Mouse (Mus musculus): ENCODE results near the gene Atxn7l1.

The Atxn7l1 gene

DNA sequence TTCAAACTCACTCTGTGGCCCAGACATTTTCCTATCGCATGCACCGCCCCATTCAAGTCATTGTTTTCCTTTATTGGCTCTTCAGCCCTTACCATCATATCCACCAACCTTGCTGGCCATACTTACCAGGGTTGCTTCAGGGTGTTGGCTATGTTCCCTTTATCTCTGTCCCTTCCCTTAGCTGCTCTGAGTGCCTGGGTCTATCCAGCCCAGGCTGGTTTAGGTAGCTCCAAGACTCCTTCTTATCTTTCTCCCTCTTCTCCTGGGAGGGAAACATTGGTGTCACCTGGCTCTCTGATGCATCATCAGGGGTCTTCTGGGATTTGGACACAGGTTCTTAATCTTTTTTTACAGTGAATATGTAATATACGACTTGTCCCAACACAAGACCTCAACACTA lies 36.6 kb downstream of the Atxn7l1 start:
- DNase-seq = no peak

DNA sequence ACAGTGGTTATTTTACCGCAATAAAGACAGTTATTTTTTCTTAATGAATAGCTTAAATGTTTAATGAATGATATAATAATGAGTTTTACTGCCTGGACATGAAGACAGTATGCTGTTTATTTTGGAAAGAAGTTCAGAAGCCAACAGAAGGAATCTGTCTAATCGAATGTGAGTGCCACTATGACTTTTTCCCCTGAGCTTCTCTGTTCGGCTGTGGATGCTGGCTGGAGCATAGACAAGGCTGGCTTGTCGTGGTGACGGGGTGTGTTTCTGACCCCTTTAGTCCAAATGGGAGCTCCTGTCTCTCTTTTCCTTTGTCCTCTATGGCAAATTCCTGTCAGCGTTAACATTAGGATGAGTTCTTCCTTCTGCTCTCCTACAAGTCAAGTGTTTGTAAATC lies 37.6 kb downstream of the Atxn7l1 start:
- DNase-seq = peak; percentile 39

DNA sequence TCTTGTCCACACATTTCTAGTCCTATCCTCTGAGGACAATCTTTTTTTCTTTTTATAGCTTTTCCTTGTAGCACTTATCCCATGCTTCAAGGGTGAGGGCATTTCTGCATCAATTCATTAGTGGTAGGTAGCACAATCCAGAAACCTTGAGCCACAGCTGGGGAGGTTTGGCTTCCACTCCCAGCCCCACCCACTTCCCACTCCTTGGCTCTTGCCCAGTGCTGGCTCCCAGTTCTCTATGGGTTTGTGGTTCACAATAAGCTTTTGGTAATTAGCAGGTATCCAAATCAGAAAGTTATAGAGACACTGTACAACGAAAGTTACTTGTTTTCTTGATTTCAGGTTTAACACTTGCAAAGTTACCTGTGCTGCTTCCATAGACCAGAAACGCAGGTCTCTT lies 38.8 kb downstream of the Atxn7l1 start:
- DNase-seq = peak; percentile 29

DNA sequence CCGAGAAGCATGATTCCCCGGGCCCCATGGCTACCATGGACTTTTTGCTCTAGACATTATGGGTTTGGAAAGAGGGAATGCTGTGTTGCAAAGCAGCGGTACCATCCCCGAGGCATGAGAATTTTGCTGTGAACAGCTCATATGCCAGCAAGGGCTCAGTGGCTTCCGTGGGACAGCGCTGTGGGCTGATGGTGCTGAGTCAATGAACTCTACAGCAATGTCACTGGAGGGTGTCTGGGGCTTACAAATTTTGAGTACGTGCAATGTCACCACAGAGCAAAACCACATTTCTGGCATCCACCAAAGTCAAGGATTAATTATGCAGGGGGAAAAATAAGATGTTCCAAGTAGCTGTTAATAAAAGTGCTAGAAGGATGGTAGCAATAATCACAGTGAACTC lies 42.6 kb downstream of the Atxn7l1 start:
- no peak for DNase-seq

DNA sequence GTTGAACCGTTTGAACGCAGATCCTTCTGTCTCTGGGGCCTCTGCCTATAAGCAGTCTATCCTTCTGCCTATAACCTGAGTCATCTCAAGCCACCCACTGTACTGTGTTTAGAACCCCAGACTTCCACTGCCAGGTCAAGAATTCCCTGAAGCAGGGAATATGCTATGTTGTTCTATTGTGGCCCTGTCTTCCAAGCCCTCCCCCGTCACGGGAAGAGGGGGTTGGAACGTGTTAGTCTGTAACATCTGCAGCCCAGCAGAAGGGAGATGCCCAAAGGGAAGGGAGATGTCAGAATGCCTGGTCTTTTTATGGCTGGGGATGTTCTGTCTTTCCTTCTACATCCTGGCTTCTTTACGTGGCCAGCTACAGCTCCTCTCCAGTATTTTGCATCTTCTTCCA lies 43.1 kb downstream of the Atxn7l1 start:
- no peak for DNase-seq

DNA sequence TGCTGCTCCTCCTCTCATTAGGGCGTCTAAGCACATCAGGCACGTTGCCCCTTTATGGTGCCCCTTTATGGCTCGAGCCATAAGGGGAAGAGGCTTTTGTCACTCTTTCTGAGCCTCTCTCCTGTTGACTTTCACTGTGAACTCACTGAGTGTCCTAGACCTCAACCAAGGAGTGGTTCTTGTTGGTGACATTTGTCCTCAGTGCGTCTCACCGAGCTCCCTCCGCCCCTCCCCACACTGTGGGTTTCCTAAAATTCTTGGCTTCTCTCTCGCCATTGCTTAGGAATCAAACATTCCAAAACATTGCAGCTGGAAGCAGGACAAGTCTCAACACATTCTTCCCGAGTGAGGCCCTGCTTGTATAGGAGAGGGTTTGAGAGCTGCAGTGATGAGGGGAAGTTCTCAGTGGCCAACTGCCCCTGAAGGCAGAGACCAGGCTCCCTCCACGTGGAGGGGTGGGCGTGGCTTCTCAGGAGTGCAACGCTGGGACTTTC lies 46.0 kb downstream of the Atxn7l1 start:
- DNase-seq = peak; percentile 56

DNA sequence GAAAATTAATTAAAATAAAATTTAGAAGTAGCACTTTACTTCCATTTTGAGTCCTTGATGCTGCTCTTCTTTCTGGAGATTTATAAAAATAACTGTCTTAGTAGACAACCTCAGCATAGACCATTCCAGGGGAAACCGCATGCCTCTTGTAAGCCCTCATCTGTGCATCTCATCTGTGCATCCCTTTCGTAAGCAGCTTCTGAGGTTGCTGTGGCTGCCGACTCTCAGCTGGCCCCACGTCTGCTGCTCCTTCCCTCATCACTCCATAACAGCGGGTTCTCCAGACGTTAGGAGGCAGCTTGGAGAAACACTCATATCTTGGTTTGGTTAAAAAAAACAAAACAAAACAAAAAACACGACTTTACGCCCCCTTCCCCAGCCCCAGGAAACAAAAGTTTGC lies 47.7 kb downstream of the Atxn7l1 start:
- no peak for DNase-seq

DNA sequence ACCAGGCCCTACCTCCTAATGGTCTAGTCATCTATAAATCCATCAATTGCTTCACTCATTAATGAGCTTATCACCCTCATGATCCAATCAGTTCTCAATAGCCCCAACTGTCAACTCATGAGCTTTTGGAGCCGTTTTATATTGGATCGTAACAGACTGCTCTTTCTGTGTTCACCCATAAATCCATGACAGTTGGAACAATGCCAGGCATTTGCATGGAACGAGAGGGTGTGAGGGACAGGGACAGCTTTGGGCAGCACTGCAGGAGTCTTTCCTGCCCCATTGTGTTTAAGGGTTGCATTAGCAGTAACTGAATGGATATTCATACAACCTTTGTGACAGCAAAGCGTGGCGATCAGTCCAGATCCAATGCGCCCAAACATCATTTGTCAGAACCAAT lies 49.8 kb downstream of the Atxn7l1 start:
- DNase-seq = no peak

DNA sequence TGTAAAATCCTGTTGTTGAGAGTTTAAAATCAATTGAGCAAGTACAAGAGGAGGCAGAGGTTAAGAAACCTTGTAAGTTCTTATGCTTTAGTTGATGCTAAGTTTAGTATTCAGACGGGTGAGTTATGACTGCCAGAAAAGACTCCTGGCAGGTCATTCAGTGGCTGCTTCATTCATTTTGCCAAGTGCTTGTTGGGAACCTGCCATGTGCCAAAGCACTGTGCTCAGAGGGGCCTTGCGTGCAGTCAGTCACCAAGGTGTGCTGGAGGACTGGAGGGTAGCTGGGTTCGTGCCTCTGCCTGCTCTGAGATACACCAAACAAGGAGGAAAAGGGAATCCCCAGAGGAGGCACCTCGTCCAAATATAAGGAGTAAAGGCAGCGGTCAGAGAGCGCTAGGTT lies 50.3 kb downstream of the Atxn7l1 start:
- no peak for DNase-seq

DNA sequence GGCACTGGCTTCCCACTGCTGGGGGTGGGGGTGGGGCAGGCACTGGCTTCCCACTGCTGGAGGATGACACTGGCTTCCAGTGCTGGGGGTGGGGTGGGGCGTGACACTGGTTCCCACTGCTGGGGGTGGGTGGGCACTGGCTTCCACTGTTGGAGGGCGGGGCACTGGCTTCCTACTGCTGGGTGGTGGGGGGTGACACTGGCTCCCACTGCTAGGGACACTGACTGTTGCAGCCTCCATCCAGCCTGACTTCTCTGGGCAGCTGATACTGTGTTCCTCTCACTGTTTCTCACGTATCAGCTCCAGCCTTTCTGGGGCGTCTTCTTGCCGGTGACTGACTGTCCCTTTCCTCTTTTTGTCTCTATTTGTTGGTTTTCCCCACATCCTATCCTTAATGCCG lies 53.6 kb downstream of the Atxn7l1 start:
- no peak for DNase-seq

DNA sequence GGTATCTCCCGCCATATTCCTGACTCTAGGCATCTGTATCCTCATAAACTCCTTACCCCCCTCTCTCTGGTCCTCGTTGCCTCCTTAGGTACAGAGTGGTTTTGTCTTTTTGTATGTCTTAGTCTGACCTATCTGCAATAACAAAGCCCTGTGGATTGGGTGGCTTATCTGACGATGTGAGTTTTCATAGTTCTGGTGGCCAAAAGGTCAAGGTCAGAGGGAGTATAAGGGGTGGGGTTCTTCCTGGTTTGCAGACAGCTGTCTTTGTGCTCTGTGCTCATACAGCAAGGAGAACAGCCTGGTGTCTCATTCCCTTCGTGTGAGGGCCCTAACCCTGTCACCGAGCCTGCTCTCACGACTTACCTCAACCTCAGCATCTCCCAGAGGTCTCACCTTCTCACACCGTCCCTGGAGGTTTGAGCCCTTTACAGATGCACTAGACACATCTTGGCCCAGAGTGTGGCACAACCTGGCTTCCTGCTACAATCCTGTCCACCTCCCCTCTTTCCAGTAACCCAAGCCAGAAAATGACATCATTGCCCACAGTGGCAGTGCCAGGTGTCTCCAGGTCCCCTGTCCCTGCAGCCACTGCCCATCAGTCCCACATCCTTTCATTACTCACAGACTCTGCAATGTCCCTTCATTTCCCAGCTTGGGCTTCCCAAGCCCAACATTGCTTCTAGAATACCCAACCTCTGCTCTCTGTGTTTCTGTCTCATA lies 54.2 kb downstream of the Atxn7l1 start:
- DNase-seq = no peak

DNA sequence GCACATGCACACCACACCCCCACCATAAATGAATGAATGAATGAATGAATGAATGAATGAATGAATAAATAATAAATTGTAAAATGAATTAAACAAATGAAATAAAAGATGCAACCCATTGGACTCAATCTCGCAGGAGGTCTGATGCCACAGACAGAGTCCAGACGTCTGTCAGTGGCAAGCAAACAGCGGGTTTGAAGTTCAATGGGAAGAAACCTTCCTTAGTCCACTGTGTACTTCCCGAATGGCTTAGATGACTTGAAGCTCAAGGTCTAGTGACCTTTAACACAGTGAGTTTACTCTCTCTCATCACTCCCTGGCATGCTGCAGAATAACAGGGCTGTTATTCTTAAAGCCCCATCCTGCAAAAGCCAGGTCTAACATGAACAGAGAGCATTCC lies 57.8 kb downstream of the Atxn7l1 start:
- DNase-seq = no peak

DNA sequence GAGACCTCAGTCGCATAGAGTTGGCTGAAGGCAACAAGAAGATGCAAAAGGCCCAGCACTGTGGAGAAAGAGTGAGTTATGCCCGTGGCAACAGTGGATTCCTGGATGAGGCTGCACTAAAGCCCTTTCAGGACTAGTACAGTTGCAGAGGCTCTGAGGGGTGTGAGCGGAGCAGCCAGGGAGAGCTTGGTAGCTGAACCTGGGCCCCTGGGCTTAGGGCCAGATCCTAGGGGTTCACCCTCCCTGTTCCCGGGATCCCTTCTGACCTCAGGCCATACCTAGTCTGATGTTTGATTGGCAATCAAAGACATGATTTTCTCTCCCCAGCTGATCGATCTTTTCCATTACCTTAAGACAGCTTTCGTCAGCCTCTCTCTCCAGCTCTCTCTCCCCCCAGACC lies 58.8 kb downstream of the Atxn7l1 start:
- DNase-seq = no peak

DNA sequence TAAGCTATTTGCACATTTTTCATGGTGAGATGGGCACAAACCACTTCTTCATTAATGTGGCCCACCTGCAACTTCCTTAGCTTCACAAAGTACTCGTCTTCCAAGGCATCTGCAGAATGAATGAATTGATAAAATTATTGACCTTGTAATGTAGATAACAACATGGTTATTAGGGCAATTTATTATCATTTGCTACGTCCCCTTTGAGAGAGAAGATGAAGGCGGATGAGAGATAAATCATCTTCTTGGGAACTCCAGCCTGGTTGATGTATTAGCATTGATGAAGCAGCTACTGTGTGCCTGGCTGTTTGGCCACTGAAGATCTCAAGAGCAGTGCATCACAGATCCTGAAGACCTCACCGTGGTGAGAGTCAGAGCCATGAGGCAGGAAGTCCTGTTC lies 63.4 kb downstream of the Atxn7l1 start:
- no peak for DNase-seq

DNA sequence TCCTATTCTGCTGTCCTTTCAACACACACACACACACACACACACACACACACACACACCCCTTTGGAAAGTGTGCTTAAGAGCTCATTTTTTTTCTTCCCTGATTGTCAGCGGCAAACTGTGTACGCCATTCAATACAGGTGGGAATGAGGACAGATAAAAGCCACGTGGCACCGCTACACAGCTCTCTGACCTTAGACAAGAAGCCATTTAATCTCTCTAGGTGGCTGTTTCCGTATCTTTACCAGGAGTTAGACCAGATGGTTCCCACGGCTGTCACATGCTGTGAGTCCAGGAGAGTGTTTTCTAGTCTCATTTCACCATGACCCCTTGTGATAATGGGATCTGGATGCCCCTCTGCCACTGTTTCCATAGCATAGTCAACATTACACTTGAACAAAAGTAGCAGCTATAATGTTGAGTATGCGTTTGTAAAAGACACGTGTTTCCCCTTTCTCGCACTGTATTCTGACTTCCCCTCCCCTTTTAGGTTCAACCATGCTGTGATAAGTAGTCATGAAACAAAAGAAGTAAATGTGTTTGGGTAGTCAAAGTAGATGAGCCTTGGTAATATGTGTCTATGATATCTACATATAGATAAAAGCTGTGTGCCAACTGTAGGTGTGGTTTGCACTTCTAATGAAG lies 70.8 kb downstream of the Atxn7l1 start:
- DNase-seq = no peak

DNA sequence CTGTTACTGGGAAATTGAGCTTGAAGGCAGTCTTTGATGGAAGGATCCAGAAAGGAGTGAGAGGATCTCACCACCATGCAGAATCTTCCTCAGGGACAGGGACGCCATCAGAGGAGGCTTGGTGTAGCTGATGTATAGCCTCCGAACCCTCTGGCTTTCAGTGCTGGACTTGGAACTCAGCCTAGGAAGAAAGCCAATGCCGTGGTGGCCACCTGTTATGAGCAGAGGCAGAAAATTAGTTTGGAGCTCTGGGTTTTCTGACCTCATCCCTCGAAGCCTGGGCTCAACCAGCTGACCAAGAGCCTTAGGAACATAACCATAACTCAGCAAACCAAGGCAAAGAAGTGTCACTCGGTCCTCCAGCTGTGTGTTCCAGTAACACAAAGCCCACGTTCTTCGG lies 71.9 kb downstream of the Atxn7l1 start:
- DNase-seq = no peak

DNA sequence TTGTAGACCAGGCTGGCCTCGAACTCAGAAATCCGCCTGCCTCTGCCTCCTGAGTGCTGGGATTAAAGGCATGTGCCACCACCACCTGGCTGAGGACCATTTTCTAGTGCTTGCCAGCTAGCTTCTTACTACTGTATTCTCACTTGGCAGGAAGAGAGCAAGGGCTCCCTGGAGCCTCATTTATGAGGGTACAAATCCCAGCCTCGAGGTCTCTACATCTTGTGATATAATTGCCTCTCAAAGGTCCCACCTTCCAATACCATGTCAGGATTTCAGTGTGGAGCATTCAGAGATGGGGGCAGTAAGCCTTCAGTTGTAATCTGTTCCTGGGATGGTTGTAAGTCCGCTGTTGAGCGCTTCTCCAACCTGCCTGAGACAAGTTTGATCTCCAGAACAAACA lies 72.6 kb downstream of the Atxn7l1 start:
- DNase-seq = no peak

DNA sequence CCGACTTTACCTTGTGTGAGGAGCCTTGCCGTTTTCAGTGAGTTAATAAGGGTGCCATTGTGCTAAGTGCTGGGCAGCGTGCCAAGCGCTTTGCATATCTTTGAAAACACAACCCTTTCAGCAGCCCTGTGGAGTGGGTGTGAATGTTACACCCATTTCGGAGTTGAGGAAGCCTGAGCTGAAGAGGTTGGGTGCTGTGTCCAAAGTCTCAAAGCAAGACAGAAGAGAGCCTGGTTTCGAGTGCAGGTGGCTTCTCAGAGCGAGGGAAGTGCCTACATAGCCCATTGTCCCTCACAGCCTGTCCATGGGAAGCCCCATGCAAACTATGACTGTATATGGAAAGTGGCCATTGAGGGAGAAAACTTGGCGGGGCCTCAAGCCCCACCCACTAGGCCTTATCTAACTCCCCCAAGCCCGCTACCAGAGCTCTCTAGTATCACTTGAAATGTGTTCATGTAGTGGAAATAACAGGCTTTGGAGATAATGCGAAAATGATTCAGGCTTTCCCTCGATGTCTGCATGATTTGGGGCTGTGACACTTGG lies 73.1 kb downstream of the Atxn7l1 start:
- no peak for DNase-seq

DNA sequence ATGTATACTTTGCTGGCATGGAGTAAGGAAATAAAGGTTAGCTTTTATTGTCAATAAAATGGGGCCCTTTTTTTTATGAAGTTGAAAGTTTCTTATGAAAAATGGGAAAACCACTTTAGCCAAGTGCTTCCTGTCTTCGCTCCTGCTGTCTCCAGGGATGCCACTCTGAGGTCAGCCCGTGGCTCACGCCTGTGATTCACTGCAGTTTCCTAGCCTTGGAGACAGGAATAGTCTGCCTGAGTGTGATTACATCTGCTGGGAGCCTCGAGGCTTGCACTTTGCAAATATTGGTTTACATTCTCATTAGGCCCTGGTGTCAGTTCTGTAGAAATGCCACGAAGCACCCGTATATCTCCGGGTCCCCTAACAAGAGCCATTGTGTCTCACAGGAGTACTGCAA lies 74.7 kb downstream of the Atxn7l1 start:
- DNase-seq = peak; percentile 37

DNA sequence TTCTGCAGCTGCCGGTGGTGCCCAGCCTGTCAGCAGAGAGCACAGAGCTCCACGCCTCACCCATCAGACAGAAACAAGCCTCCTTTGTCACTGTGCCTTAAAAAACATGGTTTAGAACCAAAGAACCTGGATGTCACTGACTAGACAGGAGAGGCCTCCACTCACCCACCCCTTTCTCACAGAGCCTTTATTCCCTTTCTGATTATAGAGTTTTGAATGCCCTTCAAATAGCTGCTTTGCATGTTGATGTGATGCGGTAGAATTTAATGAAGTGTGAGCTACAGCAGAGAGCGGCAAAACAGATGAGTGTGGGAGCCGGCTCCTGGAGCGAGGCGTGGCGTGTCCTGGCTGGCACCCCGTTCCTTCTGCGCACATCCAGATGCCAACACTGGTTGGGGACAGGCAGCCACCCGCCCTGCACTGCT lies 77.6 kb downstream of the Atxn7l1 start:
- no peak for DNase-seq

DNA sequence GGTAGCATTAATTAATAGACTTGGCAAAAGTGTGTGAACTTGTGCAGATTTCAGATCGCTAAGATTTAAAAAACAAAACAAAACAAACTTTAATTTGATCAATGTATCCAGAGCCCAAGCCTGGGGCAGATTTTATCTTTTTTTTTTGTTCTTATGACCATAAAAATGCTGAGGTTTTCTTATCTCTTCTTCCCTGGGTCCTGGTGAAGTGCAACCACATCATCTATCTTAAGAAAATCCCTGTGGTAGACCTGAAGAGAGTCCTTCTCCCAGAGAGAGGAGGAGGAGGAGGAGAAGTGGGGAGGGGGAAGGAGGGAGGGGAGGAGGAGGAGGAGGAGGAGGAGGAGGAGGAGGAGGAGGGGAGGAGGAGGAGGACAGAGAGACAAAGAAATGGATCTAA lies 78.5 kb downstream of the Atxn7l1 start:
- DNase-seq = no peak

DNA sequence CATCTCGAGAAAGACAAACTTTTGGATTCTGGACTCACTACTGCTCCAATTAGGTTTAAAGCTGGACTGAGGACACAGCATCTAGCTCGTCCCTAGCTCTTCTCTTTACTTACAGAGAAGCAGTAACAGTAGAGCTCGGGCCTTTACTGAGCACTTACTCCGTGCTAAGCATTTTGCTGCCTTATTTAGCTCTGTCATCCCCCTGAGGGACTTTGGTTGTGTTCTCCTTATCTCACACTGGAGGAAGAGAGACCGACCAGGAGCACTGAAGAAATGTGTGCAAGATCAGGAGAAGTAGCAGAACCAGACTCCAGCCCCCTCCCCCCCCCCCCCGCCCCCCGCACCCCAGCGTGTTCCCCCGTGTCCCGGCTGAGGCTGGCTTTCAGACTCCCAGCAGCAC lies 79.1 kb downstream of the Atxn7l1 start:
- no peak for DNase-seq

DNA sequence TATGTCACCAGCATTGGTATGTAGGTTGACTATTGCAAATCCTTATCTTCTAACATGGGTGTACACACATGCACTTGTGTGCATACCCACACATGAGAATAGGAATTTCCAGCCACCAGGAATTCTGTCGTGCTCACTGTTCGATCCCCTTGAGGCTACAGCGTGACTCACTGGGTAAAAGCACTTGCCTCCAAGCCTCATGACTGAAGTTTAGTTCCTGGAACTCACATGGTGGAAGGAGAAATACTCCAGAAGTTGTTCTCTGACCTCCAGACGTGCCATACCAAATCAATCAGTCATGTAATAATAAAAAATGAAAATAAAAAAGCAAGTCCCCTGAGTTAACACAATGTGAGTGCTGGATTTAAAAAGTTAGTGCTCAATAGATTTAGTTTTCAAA lies 87.8 kb downstream of the Atxn7l1 start:
- DNase-seq = no peak

DNA sequence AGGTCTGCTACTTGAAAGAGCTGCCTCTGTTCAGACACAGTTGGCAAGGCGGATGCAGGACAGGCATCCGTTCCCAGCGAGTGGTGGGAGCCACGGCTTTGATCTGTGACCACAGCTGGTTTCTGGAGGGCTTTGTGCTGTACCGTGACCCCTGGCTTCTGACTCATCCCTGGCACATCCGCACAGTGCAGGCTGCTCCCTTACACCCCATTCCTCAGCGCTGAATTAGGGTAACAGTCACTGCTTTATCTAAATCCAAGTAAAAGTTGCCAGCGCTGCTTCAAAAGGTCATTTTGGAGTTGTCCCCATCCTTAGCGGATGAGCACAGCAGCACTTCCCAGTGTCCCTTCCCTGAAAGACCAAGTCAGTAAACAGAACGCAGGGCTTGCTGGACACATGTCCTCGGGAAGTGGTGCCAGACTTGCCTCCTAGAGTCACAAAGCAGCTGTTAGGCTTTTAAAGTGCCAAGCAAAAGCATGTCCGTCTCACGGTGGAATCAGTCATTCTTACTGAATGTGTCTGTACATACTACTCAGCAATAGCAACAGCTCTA lies 88.4 kb downstream of the Atxn7l1 start:
- peak; percentile 67 for DNase-seq

All from kidney, postnatal 10 days (tissue).